Mouse (Mus musculus) large intestine, adult 2 months (tissue): ENCODE results near the gene Zcchc4. TPM values are rescaled to one million over a fixed set of nuclear protein-coding genes. Genes with fewer than 3 reads are reported as not detected.
A peak's percentile ranks its signal among the peaks of the same experiment; 100 is the strongest.

Experiments used
- DNase-seq: peaks from one replicate; pipeline ENCODE4 v3.0.0-alpha.2; 2012; ENCODE audit warnings: low read depth, low spot score
- WGBS: fragments of 180-500 bp; shearing (Covaris S2); methylation state at CpG from one replicate; pipeline ENCODE4 v1.1.7; 2018; 5-methylcytosine and 5-hydroxymethylcytosine counted together
- polyA plus RNA-seq: library from polyadenylated mRNA; depleted of rRNA; stranded (reverse); fragments of >200 nt; gene quantifications from 2 replicates; pipeline ENCODE4 v1.2.3, GENCODE M21; 2012

The Zcchc4 gene
- polyA plus RNA-seq, 1 experiment: 4.9 TPM

- 80% methylated on average over 7 of the region's 7 CpGs for WGBS
- no peak for DNase-seq
These were observed 11.5 kb downstream of the Zcchc4 start for GRCm38 (mm10) chr5:52786556-52787322.

- DNase-seq: no peak
- WGBS: 89% methylated on average over 9 of the region's 9 CpGs
These were observed 18.0 kb downstream of the Zcchc4 start for GRCm38 (mm10) chr5:52793230-52793629.

- no peak for DNase-seq
- WGBS: 88% methylated on average over 9 of the region's 9 CpGs
These were observed 18.9 kb downstream of the Zcchc4 start for GRCm38 (mm10) chr5:52794109-52794508.

- whole genome bisulfite sequencing: 94% methylated on average over 12 of the region's 12 CpGs
These were observed 24.2 kb downstream of the Zcchc4 start for GRCm38 (mm10) chr5:52799274-52799985.

GRCm38 (mm10) chr5:52805801-52806200 is 30.6 kb downstream of the Zcchc4 start:
- no peak for DNase-seq
- 78% methylated on average over 4 of the region's 4 CpGs for WGBS

More at GRCm38 (mm10) chr5:52799274-52799985, 24.2 kb downstream of the Zcchc4 start:
- DNase-seq: no peak

- no peak for DNase-seq
- WGBS: 82% methylated on average over 8 of the region's 8 CpGs
These were observed 31.1 kb downstream of the Zcchc4 start for GRCm38 (mm10) chr5:52806349-52806748.

GRCm38 (mm10) chr5:52807030-52807429 is 31.8 kb downstream of the Zcchc4 start:
- WGBS: 88% methylated on average over 7 of the region's 7 CpGs
- DNase-seq: no peak

GRCm38 (mm10) chr5:52810446-52810845 is 35.2 kb downstream of the Zcchc4 start:
- 96% methylated on average over 6 of the region's 6 CpGs for WGBS
- DNase-seq: no peak

GRCm38 (mm10) chr5:52811056-52811455 is 35.8 kb downstream of the Zcchc4 start:
- WGBS: 80% methylated on average over 14 of the region's 14 CpGs
- DNase-seq: no peak

GRCm38 (mm10) chr5:52812456-52812855 is 37.2 kb downstream of the Zcchc4 start:
- DNase-seq: no peak
- 94% methylated on average over 10 of the region's 10 CpGs for WGBS

GRCm38 (mm10) chr5:52813312-52813711 is 38.1 kb downstream of the Zcchc4 start:
- 94% methylated on average over 7 of the region's 7 CpGs for WGBS
- DNase-seq: no peak

- no peak for DNase-seq
- 90% methylated on average over 7 of the region's 7 CpGs for WGBS
These were observed 43.5 kb downstream of the Zcchc4 start for GRCm38 (mm10) chr5:52818676-52819075.

- no peak for DNase-seq
- WGBS: 11% methylated on average over 3 of the region's 3 CpGs
These were observed 46.5 kb downstream of the Zcchc4 start for GRCm38 (mm10) chr5:52821691-52822090.

GRCm38 (mm10) chr5:52827923-52828322 is 52.7 kb downstream of the Zcchc4 start:
- DNase-seq: no peak
- WGBS: 36% methylated on average over 4 of the region's 4 CpGs

GRCm38 (mm10) chr5:52833005-52833404 is 57.8 kb downstream of the Zcchc4 start:
- DNase-seq: no peak

- peak; percentile 97 for DNase-seq
- WGBS: 1% methylated on average over 49 of the region's 50 CpGs
These were observed 58.6 kb downstream of the Zcchc4 start, which contains the start of gene Anapc4 for GRCm38 (mm10) chr5:52833761-52834274. Gene Anapc4 (plus strand): TSS chr5:52834012.

GRCm38 (mm10) chr5:52834386-52834785 is 59.2 kb downstream of the Zcchc4 start:
- WGBS: 4% methylated on average over 8 of the region's 8 CpGs
- DNase-seq: no peak

- DNase-seq: no peak
- 88% methylated on average over 7 of the region's 7 CpGs for WGBS
These were observed 69.1 kb downstream of the Zcchc4 start for GRCm38 (mm10) chr5:52844319-52844718.

- no peak for DNase-seq
- WGBS: 97% methylated on average over 5 of the region's 5 CpGs
These were observed 80.5 kb downstream of the Zcchc4 start for GRCm38 (mm10) chr5:52855727-52856126.

GRCm38 (mm10) chr5:52864446-52864845 is 89.2 kb downstream of the Zcchc4 start:
- WGBS: 82% methylated on average over 8 of the region's 8 CpGs
- no peak for DNase-seq

GRCm38 (mm10) chr5:52865825-52866224 is 90.6 kb downstream of the Zcchc4 start:
- no peak for DNase-seq
- 47% methylated on average over 9 of the region's 9 CpGs for WGBS
